Mouse (Mus musculus): ENCODE data around the gene Selenof.

GRCm38 (mm10) chr3:144615459-144615858 lies 45.4 kb downstream of the Selenof start:
- TF ChIP-seq CTCF (IDR thresholded peaks at IDR 0.05; ENCODE audit: control insufficient read depth, insufficient read depth, insufficient replicate concordance, low read depth, low read length) (no peak), POLR2A (IDR thresholded peaks at IDR 0.05; ENCODE audit: control insufficient read depth, low read depth, low read length) (no peak)

Measured in testis, adult 2 months (tissue).